Mouse (Mus musculus) liver, embryonic 12.5 days (tissue): ENCODE results near the gene Il1rl2. TPM values are rescaled to one million over a fixed set of nuclear protein-coding genes. Genes with fewer than 3 reads are reported as not detected.

ENCODE experiments used
- ATAC-seq: fragments of 200-750 bp; cut with Nextera tagmentation; 2 replicates; pipeline ENCODE4 v1.8.0; 2017; ENCODE audit warnings: moderate number of reproducible peaks, mild to moderate bottlenecking, moderate library complexity
- H3K27ac ChIP-seq: fragments of 300-500 bp; sonication (generic); 2 replicates; pipeline ENCODE4 v1.5.1; 2016; ENCODE audit warnings: mild to moderate bottlenecking
- H3K27me3 ChIP-seq: fragments of 300-500 bp; sonication (generic); replicated peaks from 2 replicates; pipeline ENCODE4 v1.6.1; 2016; ENCODE audit warnings: mild to moderate bottlenecking, moderate library complexity
- H3K36me3 ChIP-seq: fragments of 300-500 bp; sonication (generic); 2 replicates; pipeline ENCODE4 v1.6.1; 2016; ENCODE audit warnings: mild to moderate bottlenecking, moderate library complexity
- H3K4me1 ChIP-seq: fragments of 300-500 bp; sonication (generic); 2 replicates; pipeline ENCODE4 v1.6.1; 2016
- H3K4me2 ChIP-seq: fragments of 300-500 bp; sonication (generic); 2 replicates; pipeline ENCODE4 v1.6.1; 2016; ENCODE audit warnings: mild to moderate bottlenecking, moderate library complexity
- H3K4me3 ChIP-seq: fragments of 300-500 bp; sonication (generic); 2 replicates; pipeline ENCODE4 v1.5.1; 2016; ENCODE audit warnings: mild to moderate bottlenecking, moderate library complexity
- H3K9ac ChIP-seq: fragments of 300-500 bp; sonication (generic); 2 replicates; pipeline ENCODE4 v1.6.1; 2016; ENCODE audit warnings: mild to moderate bottlenecking, moderate library complexity
- H3K9me3 ChIP-seq: fragments of 300-500 bp; sonication (generic); replicated peaks from 2 replicates; pipeline ENCODE4 v1.6.1; 2016; ENCODE audit warnings: mild to moderate bottlenecking, moderate library complexity
- WGBS: fragments of 180-500 bp; shearing (Covaris S2); methylation state at CpG from one replicate; pipeline ENCODE4 v1.1.7; 2016; ENCODE audit not compliant: insufficient replicate concordance; 5-methylcytosine and 5-hydroxymethylcytosine counted together
- polyA plus RNA-seq: library from polyadenylated mRNA; unstranded; fragments of >200 nt; fragmentation: Nextera tagmentation; extraction: Ambion mirVana; gene quantifications from 2 replicates; pipeline ENCODE4 v1.2.1, GENCODE M21; 2016

Il1rl2 gene
- polyA plus RNA-seq, 1 experiment from 2014 or later = 1.8 TPM

DNA sequence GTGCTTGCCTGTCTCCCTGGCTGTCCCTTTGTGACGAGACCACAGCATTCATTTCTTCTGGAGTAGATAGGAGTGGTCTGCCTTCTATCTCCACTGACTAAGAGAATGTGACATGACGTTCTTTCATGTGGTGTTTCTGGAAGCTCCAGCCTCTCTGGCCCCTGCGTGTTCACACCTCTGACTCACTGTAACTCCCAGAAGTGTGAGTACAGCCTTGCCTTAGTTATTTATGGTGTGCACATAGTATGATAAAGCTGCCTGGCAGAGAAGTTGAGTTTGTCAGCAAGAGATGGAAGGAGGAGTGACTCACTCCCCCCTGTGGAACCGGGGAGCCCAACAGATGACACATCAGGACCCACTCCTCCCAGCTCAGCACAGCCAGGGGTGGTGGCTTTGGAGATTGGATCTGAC is 34.4 kb downstream of the Il1rl2 start:
- no peak overlapping the region for H3K4me3 ChIP-seq
- no peak overlapping the region for H3K9ac ChIP-seq
- no peaks in the 10 kb centered on the region for H3K27me3 ChIP-seq
- peak; percentile 44; the same call in 1 of the 2 replicates for ATAC-seq
- no peaks in the 10 kb centered on the region for H3K36me3 ChIP-seq
- peaks cover 43% of the 10 kb centered on the region for H3K4me1 ChIP-seq
- no peaks in the 10 kb centered on the region for H3K9me3 ChIP-seq
- H3K27ac ChIP-seq = no peak overlapping the region
- no peak overlapping the region for H3K4me2 ChIP-seq
- 35% methylated on average over 4 of the region's 4 CpGs for WGBS

DNA sequence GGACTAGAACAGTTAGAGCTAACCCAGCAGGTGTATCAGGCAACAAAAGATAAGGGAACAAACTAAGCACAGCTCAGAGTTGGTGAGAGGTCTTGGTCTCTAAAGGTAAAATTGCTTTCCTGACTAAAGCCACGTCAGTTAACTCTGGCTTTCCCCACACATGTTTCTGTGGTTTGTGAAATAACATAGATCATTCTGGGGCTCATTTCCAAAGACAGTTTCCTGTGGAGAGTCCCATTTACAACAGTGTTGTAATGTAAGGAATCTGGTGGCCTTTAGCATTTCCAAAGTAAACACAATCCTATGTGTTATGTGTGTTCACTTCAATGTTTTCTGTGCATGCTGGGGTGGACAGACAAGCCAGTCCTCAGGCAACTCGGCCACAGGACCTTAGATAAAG is 35.3 kb downstream of the Il1rl2 start:
- Histone ChIP-seq H3K27me3 (no peaks in the 10 kb centered on the region), H3K4me3 (no peak overlapping the region), H3K9ac (no peak overlapping the region), H3K27ac (no peak overlapping the region), H3K36me3 (no peaks in the 10 kb centered on the region), H3K4me2 (no peak overlapping the region), H3K9me3 (no peaks in the 10 kb centered on the region), H3K4me1 (peaks cover 43% of the 10 kb centered on the region)
- 33% methylated on average over 2 of the region's 2 CpGs for WGBS
- ATAC-seq = no peak

DNA sequence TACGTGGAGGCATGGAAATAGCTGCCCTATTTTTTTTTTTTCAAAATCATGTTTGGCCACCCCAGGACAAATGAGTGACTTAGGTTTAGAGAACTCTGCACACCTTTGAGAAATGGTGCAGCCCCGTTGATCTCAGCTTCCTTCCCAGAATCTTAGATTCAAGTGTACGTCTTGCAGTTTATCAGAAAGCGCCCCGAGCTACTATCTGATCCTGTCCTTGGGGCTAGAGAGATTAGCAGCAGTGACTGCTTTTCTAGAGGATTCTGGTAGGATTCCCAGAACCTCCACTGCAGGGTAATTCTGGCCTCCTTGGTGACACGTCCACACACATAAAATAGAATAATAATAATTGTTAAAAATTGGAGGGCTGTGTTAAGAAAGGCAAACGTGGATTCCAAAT is 36.6 kb downstream of the Il1rl2 start:
- no peaks in the 10 kb centered on the region for H3K27me3 ChIP-seq
- WGBS = 35% methylated on average over 7 of the region's 7 CpGs
- H3K9me3 ChIP-seq = no peaks in the 10 kb centered on the region

DNA sequence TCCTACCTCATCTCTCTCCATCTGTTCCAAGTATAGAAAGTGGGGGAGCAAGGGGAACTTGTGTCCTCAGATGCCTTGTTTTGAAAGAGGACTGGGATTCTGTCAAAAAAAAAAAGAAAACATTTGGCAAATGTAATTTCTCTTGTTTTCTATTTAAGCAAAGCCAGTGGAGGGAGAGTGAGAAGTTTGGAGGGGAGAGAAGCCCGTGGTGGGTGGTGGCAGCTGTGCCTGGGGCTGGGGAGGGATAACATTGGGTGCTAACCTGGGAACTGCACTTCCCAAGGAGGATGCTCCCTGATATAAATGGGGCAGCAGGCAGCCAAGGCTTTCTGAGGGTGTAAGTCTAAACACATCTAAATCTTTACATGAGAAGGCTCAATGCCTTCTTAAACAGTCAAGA is 37.2 kb downstream of the Il1rl2 start:
- Histone ChIP-seq H3K4me2 (no peak overlapping the region), H3K36me3 (no peaks in the 10 kb centered on the region), H3K9me3 (no peaks in the 10 kb centered on the region), H3K27me3 (no peaks in the 10 kb centered on the region), H3K4me1 (peaks cover 31% of the 10 kb centered on the region), H3K9ac (no peak overlapping the region), H3K4me3 (no peak overlapping the region), H3K27ac (no peak overlapping the region)
- no peak for ATAC-seq
- 50% methylated on average over 1 of the region's 1 CpGs for WGBS

More for the DNA sequence above, 36.6 kb downstream of the Il1rl2 start:
- Histone ChIP-seq H3K27ac (no peak overlapping the region), H3K9ac (no peak overlapping the region), H3K4me1 (peaks cover 37% of the 10 kb centered on the region), H3K4me2 (no peak overlapping the region), H3K4me3 (no peak overlapping the region), H3K36me3 (no peaks in the 10 kb centered on the region)
- ATAC-seq = no peak

DNA sequence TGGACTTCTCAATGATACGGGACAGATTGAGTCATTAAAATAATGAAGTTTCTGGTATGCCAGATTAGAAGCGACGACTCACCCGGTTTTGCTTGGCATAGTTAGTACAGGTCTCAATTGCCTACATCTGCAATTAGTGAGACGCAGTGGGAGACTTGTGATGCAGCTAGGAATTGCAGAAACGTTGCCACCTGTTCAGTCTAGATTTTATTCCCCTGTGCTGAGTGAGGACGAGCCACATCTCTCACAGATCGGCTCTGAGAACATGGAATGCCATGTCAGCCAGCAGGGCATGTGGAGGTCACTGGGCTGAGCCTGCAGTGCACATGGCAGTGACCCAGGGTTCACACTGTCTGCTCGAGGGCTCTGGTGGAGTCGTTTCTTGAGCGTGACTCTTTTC is 38.4 kb downstream of the Il1rl2 start:
- Histone ChIP-seq H3K36me3 (no peaks in the 10 kb centered on the region), H3K4me2 (no peak overlapping the region), H3K27me3 (no peaks in the 10 kb centered on the region), H3K27ac (no peak overlapping the region), H3K4me3 (no peak overlapping the region), H3K9me3 (no peaks in the 10 kb centered on the region), H3K9ac (no peak overlapping the region), H3K4me1 (peaks cover 29% of the 10 kb centered on the region)
- WGBS = 65% methylated on average over 11 of the region's 11 CpGs
- no peak for ATAC-seq

DNA sequence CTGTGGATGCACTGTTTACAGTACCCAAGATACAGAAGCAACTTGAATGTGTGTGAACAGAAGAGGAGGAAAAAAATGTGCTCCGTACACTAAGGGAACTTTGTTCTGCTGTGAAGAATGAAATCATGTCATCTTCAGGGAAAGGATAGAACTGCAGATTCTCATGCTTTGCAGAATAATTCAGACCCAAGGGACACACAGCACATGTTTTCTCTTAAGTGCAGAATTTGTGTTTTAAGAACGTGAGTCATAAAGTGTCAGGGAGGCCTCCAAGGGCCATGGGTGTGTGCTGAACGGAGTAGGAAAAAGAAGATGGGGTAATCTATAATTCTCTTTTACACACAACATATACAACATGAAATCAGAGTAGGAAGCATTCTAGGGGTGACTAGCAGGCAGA is 48.5 kb downstream of the Il1rl2 start:
- H3K4me2 ChIP-seq = no peak overlapping the region

GRCm38 (mm10) chr1:40375148-40375547 is 50.7 kb downstream of the Il1rl2 start:
- WGBS = 69% methylated on average over 4 of the region's 4 CpGs
- no peak overlapping the region for H3K9ac ChIP-seq
- no peaks in the 10 kb centered on the region for H3K36me3 ChIP-seq
- ATAC-seq = no peak
- no peaks in the 10 kb centered on the region for H3K9me3 ChIP-seq
- no peaks in the 10 kb centered on the region for H3K4me1 ChIP-seq
- no peak overlapping the region for H3K27ac ChIP-seq
- no peaks in the 10 kb centered on the region for H3K27me3 ChIP-seq
- H3K4me2 ChIP-seq = no peak overlapping the region
- no peak overlapping the region for H3K4me3 ChIP-seq

More for the DNA sequence above, 48.5 kb downstream of the Il1rl2 start:
- no peaks in the 10 kb centered on the region for H3K27me3 ChIP-seq
- no peak overlapping the region for H3K9ac ChIP-seq
- no peaks in the 10 kb centered on the region for H3K4me1 ChIP-seq
- H3K27ac ChIP-seq = no peak overlapping the region
- ATAC-seq = no peak
- no peaks in the 10 kb centered on the region for H3K36me3 ChIP-seq
- no peaks in the 10 kb centered on the region for H3K9me3 ChIP-seq
- WGBS = 57% methylated on average over 3 of the region's 3 CpGs
- H3K4me3 ChIP-seq = no peak overlapping the region

- H3K27me3 ChIP-seq = no peaks in the 10 kb centered on the region
- H3K27ac ChIP-seq = no peak overlapping the region
- no peak overlapping the region for H3K9ac ChIP-seq
- 57% methylated on average over 7 of the region's 7 CpGs for WGBS
- ATAC-seq = no peak
- no peaks in the 10 kb centered on the region for H3K9me3 ChIP-seq
- no peak overlapping the region for H3K4me2 ChIP-seq
- H3K4me3 ChIP-seq = no peak overlapping the region
- no peaks in the 10 kb centered on the region for H3K36me3 ChIP-seq
- no peaks in the 10 kb centered on the region for H3K4me1 ChIP-seq
Observed at GRCm38 (mm10) chr1:40376745-40377144, 52.3 kb downstream of the Il1rl2 start.

DNA sequence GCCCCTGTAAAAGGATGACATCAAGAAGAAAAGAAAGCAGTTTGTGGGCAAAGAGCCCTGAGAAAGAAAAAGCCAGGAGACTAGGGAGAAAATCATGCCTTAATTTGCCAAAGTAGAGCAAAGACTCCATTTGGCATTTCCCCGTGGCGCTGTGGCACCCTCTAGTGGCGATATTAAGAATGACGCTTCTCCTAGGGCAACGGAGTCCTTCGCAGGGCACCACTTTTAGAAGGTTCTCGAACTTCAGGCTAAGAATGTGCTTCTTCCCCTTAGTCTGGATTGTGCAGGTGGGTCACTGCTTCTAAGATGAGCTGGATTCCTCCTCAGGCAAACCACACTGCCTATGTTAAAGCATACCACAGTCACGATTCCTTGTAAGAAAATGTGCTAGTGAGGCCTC is 54.4 kb downstream of the Il1rl2 start:
- Histone ChIP-seq H3K27me3 (no peaks in the 10 kb centered on the region), H3K4me1 (no peaks in the 10 kb centered on the region), H3K27ac (no peak overlapping the region), H3K9ac (no peak overlapping the region), H3K36me3 (no peaks in the 10 kb centered on the region), H3K4me2 (no peak overlapping the region), H3K4me3 (no peak overlapping the region), H3K9me3 (no peaks in the 10 kb centered on the region)
- no peak for ATAC-seq
- 13% methylated on average over 8 of the region's 8 CpGs for WGBS

- no peaks in the 10 kb centered on the region for H3K36me3 ChIP-seq
- no peak overlapping the region for H3K4me2 ChIP-seq
- H3K27me3 ChIP-seq = no peaks in the 10 kb centered on the region
- H3K27ac ChIP-seq = no peak overlapping the region
- H3K9ac ChIP-seq = no peak overlapping the region
- 46% methylated on average over 6 of the region's 6 CpGs for WGBS
- H3K4me1 ChIP-seq = no peaks in the 10 kb centered on the region
- no peak overlapping the region for H3K4me3 ChIP-seq
- ATAC-seq = no peak
- H3K9me3 ChIP-seq = no peaks in the 10 kb centered on the region
Observed at GRCm38 (mm10) chr1:40380111-40380510, 55.7 kb downstream of the Il1rl2 start.

DNA sequence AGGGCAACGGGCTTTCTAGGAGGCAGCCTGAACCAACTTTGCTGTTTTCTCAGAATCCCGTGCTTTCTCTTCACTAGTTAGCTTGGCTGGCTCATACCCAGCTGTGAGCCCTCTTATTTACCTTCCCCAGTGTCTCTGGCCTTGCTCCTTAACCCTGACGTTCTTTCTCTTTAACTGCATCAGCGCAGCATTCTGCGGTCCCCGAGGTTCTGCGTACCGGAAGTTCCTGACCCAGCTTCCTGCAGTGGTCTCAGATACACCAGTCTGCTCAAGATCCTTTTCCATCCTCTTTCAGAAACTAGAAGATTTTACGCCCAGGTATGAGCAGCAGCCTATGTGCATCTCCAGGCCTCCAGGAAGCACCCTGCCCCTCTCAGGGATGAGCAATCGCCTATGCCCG is 56.6 kb downstream of the Il1rl2 start:
- WGBS = 65% methylated on average over 11 of the region's 11 CpGs
- H3K9me3 ChIP-seq = no peaks in the 10 kb centered on the region
- no peak overlapping the region for H3K27ac ChIP-seq
- ATAC-seq = no peak
- H3K4me1 ChIP-seq = no peaks in the 10 kb centered on the region
- no peaks in the 10 kb centered on the region for H3K36me3 ChIP-seq
- no peaks in the 10 kb centered on the region for H3K27me3 ChIP-seq
- H3K4me2 ChIP-seq = no peak overlapping the region
- H3K9ac ChIP-seq = no peak overlapping the region
- no peak overlapping the region for H3K4me3 ChIP-seq

- no peaks in the 10 kb centered on the region for H3K27me3 ChIP-seq
- no peak overlapping the region for H3K4me2 ChIP-seq
- no peaks in the 10 kb centered on the region for H3K36me3 ChIP-seq
- H3K9me3 ChIP-seq = no peaks in the 10 kb centered on the region
- H3K9ac ChIP-seq = no peak overlapping the region
- WGBS = 64% methylated on average over 5 of the region's 5 CpGs
- H3K4me1 ChIP-seq = no peaks in the 10 kb centered on the region
- H3K27ac ChIP-seq = no peak overlapping the region
- ATAC-seq = no peak
- no peak overlapping the region for H3K4me3 ChIP-seq
Observed at GRCm38 (mm10) chr1:40382841-40383240, 58.4 kb downstream of the Il1rl2 start.

- Histone ChIP-seq H3K4me1 (no peaks in the 10 kb centered on the region), H3K27ac (no peak overlapping the region)
Observed at GRCm38 (mm10) chr1:40384931-40385545, 60.6 kb downstream of the Il1rl2 start.

More at GRCm38 (mm10) chr1:40384931-40385545, 60.6 kb downstream of the Il1rl2 start:
- Histone ChIP-seq H3K4me3 (no peak overlapping the region), H3K27me3 (no peaks in the 10 kb centered on the region), H3K9me3 (no peaks in the 10 kb centered on the region), H3K36me3 (no peaks in the 10 kb centered on the region), H3K9ac (no peak overlapping the region), H3K4me2 (no peak overlapping the region)
- 70% methylated on average over 8 of the region's 8 CpGs for WGBS
- ATAC-seq = no peak
